Mouse (Mus musculus) testis, postnatal 10 days (tissue): ENCODE measurements around the gene Stat1.

Source experiments
- DNase-seq: peaks from one replicate; pipeline ENCODE4 v3.0.0; 2021; ENCODE audit warnings: low spot score

The Stat1 gene

GRCm38 (mm10) chr1:52133254-52133653 lies 14.0 kb downstream of the Stat1 start:
- DNase-seq: no peak

DNA sequence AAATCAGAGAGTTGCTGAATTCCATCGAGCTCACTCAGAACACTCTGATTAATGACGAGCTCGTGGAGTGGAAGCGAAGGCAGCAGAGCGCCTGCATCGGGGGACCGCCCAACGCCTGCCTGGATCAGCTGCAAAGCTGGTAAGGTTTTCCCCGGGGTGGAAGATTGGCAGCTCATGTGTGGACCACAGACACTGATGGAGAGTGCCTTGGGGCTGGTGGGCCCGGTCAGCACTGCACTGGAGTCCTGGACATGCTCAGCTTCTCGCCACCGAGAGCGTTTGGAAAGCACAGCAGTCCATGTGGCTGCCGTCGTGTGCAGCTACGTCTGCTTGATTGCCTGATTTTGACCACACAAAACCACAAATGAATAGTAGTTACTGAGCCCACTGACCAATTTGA lies 18.1 kb downstream of the Stat1 start:
- no peak for DNase-seq

- DNase-seq: no peak
These were observed 21.3 kb downstream of the Stat1 start for GRCm38 (mm10) chr1:52140534-52140933.

DNA sequence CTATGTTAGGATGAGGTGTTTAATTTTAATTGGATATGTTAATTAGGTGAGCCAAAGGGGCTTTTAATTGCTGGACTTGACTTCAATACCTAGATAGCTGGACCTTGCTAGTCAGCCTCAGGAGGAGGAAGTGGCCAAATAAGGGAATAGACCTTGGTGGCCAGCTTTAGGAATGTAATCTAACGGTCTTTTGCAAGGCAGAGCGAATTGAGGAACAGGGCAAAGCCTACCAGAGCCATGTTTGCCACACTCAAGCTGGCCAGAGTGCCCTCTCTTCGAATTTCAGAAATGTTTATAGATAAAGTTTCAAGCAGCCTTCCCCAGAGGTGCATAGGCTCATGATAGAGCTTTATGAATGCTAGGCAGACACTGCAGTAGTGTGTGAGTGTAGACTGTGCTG lies 22.2 kb downstream of the Stat1 start:
- DNase-seq: no peak

DNA sequence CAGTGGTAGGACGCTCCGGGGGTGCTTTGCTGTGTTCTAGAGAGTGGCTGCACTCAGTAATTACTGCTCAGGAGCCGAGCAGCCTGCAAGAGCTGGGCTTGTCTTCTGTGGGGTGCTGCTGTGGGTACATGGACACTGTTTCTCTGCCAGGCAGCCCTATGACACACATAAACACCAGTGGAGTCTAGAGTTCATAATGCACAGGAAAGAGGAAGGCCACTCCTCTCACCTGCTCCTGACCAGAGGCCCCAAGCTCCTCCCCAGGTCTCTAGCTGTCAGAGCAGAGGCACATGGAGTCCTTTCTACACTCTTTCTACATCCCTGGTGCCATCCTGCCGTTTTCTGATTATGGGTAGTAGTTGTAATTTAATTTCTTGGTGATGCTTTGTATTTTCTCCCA lies 22.9 kb downstream of the Stat1 start:
- no peak for DNase-seq

GRCm38 (mm10) chr1:52143191-52143590 lies 24.0 kb downstream of the Stat1 start:
- DNase-seq: no peak

- DNase-seq: no peak
These were observed 24.4 kb downstream of the Stat1 start for GRCm38 (mm10) chr1:52143596-52144156.

- DNase-seq: no peak
These were observed 25.7 kb downstream of the Stat1 start for GRCm38 (mm10) chr1:52144907-52145306.

GRCm38 (mm10) chr1:52146214-52146970 lies 27.2 kb downstream of the Stat1 start:
- DNase-seq: peak; percentile 71

DNA sequence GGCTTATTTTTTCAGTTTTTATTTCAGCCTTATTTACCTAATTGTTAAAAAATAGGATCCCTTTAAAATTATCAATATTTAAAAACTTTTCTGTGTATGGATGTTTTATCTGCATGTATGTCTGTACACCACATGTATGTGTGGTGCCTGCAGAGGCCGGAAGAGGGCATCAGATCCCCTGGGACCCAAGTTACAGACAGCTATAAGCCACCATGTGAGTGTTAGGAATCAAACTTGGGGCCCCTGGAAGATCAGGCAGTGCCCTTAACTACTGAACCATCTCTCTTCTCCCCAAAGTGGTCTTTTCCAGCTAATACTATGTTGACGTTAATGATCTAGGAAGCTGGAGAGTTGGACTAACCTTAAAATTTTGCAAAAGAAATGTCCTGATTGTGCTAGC lies 28.2 kb downstream of the Stat1 start:
- no peak for DNase-seq

- no peak for DNase-seq
These were observed 28.9 kb downstream of the Stat1 start for GRCm38 (mm10) chr1:52148178-52148577.

GRCm38 (mm10) chr1:52148696-52149095 lies 29.5 kb downstream of the Stat1 start:
- no peak for DNase-seq

- DNase-seq: no peak
These were observed 30.7 kb downstream of the Stat1 start for GRCm38 (mm10) chr1:52149934-52150346.

GRCm38 (mm10) chr1:52150676-52151075 lies 31.4 kb downstream of the Stat1 start:
- no peak for DNase-seq

DNA sequence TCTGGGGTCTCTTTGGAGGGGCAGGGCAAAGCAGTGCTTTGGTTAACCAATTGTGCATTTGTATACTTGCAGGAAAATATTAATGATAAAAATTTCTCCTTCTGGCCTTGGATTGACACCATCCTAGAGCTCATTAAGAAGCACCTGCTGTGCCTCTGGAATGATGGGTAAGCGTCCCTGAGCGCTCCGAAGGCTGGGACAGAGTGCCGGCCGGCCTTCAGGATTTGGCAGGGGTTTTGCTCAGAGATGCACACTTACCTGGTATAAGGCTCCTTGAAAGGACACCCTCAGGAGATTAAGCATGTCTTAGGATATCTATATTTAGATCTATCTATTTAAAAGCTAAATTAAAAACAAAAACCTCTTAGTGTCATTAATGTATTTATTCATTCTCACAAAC lies 31.9 kb downstream of the Stat1 start:
- DNase-seq: no peak

- DNase-seq: no peak
These were observed 33.1 kb downstream of the Stat1 start for GRCm38 (mm10) chr1:52152369-52152768.

DNA sequence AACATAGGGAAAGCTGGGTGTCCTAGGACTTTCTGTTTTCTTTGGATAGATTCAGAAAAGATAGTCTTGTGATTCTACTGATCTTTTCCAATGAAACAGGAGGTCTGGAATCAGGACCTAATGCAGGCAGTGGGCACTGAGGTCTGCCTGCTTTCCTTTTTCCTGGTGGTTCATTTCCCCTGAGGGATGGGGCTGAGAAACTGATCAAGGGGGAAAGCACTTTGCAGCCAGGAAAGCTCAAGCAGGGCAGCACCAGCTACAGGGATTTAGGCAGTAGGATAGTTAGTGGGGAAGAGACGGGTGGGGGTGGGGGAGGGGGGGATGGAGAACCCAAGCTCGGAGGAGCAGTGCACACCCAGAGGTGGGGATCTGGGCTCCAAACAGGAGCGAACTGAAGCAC lies 33.7 kb downstream of the Stat1 start:
- DNase-seq: no peak

- DNase-seq: no peak
These were observed 35.6 kb downstream of the Stat1 start for GRCm38 (mm10) chr1:52154890-52155289.

DNA sequence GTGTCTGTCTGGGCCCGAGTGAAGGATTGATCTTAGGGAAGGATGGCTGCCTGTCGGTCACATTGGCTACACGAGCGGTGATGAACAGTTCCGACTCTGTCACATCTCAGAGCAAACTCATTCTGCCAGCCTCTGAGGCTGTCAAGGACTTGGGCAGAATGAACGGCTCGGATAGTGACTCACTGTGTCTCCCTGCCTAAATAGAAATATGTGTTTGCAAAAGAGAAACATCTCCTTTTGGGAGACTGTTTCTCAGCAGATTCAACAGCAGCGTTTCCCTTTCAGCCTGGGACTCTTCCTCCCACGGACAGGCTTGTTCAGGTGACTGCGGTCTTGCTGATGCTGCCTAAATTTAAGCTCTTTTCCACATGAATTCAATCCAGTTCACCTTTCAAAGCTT lies 37.1 kb downstream of the Stat1 start:
- DNase-seq: no peak

DNA sequence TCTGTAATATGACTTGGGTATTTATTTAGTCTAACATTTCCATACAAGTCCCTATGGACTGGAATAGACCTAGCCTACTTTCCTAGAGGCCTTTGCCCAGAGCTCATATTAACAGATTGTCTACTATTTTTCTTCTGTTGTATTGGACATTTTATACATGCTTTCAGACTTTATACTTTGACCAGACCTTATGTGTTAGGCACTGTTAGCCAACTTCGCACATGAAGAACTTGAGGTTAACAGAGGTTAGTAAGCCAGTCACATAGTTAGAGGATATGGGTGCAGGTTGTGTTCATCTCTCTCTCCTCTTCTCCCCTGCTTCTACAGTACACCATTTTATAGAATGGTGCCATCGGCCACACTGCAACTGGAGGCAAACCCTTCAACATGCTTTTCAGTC lies 38.8 kb downstream of the Stat1 start:
- DNase-seq: no peak

DNA sequence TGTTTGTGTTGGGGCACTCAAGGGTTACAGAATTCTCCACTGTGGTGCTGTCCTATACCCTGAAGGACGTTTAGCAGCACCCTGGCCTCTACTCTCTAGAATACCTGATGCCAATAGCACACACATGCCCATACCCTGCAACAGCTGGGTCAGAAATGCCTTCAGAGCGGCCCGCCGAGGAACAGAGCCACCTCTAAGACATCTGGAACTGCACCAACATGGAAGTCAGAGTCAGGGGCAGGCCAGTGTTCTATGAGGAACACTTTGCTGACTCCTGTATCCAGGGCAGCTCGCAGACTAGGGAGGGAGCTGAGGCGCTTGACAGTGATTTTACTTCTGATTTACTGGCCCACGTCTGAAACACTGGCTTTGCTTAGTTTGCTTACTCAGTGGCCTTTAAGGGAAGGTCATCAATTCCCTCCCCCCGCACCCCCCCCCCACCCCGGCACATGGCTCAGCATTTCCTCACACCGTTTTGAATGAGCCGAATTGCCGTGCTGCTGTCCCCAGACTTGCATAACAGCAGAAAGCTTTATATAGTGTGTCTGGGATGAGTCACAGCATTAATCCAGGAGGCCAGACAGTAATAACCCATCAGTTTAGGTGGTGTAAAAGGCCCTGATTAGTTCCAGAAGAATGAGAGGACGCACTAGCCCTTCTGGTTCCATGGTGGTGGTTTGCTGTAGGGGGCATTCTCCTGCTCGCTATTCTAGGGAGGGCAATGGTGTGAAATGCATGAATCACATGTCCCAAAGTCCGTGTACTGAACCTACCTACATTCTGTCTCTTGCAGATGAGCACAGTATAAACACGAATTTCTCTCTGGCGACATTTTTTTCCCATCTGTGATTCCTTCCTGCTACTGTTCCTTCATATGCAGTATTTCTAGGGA lies 39.5 kb downstream of the Stat1 start:
- peak; percentile 27 for DNase-seq

DNA sequence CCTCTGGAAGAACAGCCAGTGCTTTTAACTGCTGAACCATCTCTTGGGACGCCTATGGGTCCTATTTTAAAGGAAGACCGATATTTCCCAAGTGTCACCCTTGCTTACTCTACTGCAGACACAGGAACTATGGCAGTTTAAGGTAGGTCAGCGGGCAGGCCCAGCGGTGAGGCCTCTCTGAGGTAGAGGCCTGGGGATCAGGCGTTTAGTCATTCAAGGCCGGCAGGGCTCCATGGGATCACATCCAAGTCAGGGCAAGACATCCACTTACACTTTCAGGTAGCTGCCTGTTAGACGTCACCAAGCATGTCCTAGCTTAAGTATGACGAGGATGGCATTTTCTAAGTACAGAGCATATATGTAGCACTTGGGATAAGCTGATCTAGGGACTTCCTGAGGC lies 41.9 kb downstream of the Stat1 start:
- peak; percentile 31 for DNase-seq
